Mouse (Mus musculus) MEL (cell line): ENCODE results near the gene Abcc4.

Experiments used
- BHLHE40 ChIP-seq: IDR thresholded peaks from 2 replicates; pipeline ENCODE4 v1.6.1; 2012; ENCODE audit warnings: low read depth, mild to moderate bottlenecking, inconsistent platforms, low read length, improper control_type of control experiment, borderline replicate concordance
- CHD1 ChIP-seq: IDR thresholded peaks from 2 replicates; pipeline ENCODE4 v1.6.1; 2012; ENCODE audit warnings: low read depth, mild to moderate bottlenecking, inconsistent platforms, low read length, improper control_type of control experiment
- CHD2 ChIP-seq: IDR thresholded peaks from 2 replicates; pipeline ENCODE4 v1.6.1; 2011; ENCODE audit warnings: low read length, improper control_type of control experiment
- CTCF ChIP-seq, 3 experiments: IDR thresholded peaks in 2 of 3; conservative IDR thresholded peaks in 1 of 3; 2 replicates each; pipeline ENCODE4 v1.5.1; 2011 to 2012; ENCODE audit warnings: low read length in 3 of 3, low read depth in 2 of 3, mild to moderate bottlenecking in 2 of 3, improper control_type of control experiment in 1 of 3, inconsistent platforms in 1 of 3, mixed read lengths in 1 of 3, moderate library complexity in 1 of 3; ENCODE audit not compliant: control insufficient read depth in 1 of 3, insufficient read depth in 1 of 3, poor library complexity in 1 of 3, severe bottlenecking in 1 of 3
- E2F4 ChIP-seq: IDR thresholded peaks from 2 replicates; pipeline ENCODE4 v1.6.1; 2011; ENCODE audit warnings: low read depth, low read length, improper control_type of control experiment, borderline replicate concordance
- EP300 ChIP-seq, 2 experiments: IDR thresholded peaks; 2 replicates each; pipeline ENCODE4 v1.6.1; 2011; ENCODE audit warnings: improper control_type of control experiment in 2 of 2, low read length in 2 of 2, low read depth in 1 of 2, mild to moderate bottlenecking in 1 of 2
- NRF1 ChIP-seq: IDR thresholded peaks from 2 replicates; pipeline ENCODE4 v1.6.1; 2014; ENCODE audit warnings: low read depth, mild to moderate bottlenecking, inconsistent platforms, low read length, improper control_type of control experiment, moderate library complexity; ENCODE audit not compliant: poor library complexity, insufficient read depth, severe bottlenecking
- POLR2A ChIP-seq, 2 experiments: IDR thresholded peaks; 2 replicates each; pipeline ENCODE4 v1.6.1; 2011 to 2012; ENCODE audit warnings: low read length in 2 of 2, mild to moderate bottlenecking in 2 of 2, control low read depth in 1 of 2, improper control_type of control experiment in 1 of 2, low read depth in 1 of 2, moderate library complexity in 1 of 2; ENCODE audit not compliant: control insufficient read depth in 1 of 2, insufficient read depth in 1 of 2, poor library complexity in 1 of 2
- POLR2AphosphoS2 ChIP-seq: IDR thresholded peaks from 2 replicates; pipeline ENCODE4 v1.6.1; 2011; ENCODE audit warnings: low read length, improper control_type of control experiment
- POLR2AphosphoS5 ChIP-seq: IDR thresholded peaks from 2 replicates; pipeline ENCODE4 v1.6.1; 2012; ENCODE audit warnings: low read depth, borderline replicate concordance, mild to moderate bottlenecking, inconsistent platforms, low read length, moderate library complexity, mixed read lengths
- SIN3A ChIP-seq: IDR thresholded peaks from 2 replicates; pipeline ENCODE4 v1.6.1; 2012; ENCODE audit warnings: low read length, improper control_type of control experiment, inconsistent platforms
- TAL1 ChIP-seq: IDR thresholded peaks from 2 replicates; pipeline ENCODE4 v1.6.1; 2012; ENCODE audit warnings: mild to moderate bottlenecking, inconsistent platforms, low read length, moderate library complexity, mixed read lengths
- USF1 ChIP-seq: IDR thresholded peaks from 2 replicates; pipeline ENCODE4 v1.6.1; 2014; ENCODE audit warnings: low read depth, mild to moderate bottlenecking, inconsistent platforms, low read length, improper control_type of control experiment, moderate library complexity

- TF ChIP-seq CHD2: no peak
- TF ChIP-seq POLR2AphosphoS5: no peak
- TF ChIP-seq EP300 (IDR thresholded peaks at IDR 0.05; ENCODE audit: low read depth in 1 of 2, low read length in 2 of 2): no peak
- no peak for TF ChIP-seq CTCF (IDR thresholded peaks at IDR 0.05 in 2 of 3, conservative IDR thresholded peaks at IDR 0.05 in 1 of 3; ENCODE audit: control insufficient read depth in 1 of 3, insufficient read depth in 1 of 3, low read depth in 2 of 3, low read length in 3 of 3, poor library complexity in 1 of 3, severe bottlenecking in 1 of 3)
- no peak for TF ChIP-seq E2F4
- no peak for TF ChIP-seq BHLHE40
- no peak for TF ChIP-seq POLR2AphosphoS2
- TF ChIP-seq CHD1: no peak
- TF ChIP-seq POLR2A (IDR thresholded peaks at IDR 0.05; ENCODE audit: control insufficient read depth in 1 of 2, insufficient read depth in 1 of 2, low read depth in 1 of 2, low read length in 2 of 2, poor library complexity in 1 of 2): no peak
- TF ChIP-seq NRF1: no peak
- TF ChIP-seq TAL1: no peak
- TF ChIP-seq USF1: no peak
- no peak for TF ChIP-seq SIN3A
These were observed 43.7 kb upstream of the Abcc4 start for GRCm38 (mm10) chr14:118749715-118750114.
